Mouse (Mus musculus): ENCODE measurements around the gene Smarce1. TPM values are rescaled to one million over a fixed set of nuclear protein-coding genes. Genes with fewer than 3 reads are reported as not detected.
A peak's percentile ranks its signal among the peaks of the same experiment; 100 is the strongest.

Gene Smarce1
- total and polyA plus RNA-seq, 3 experiments: 243 to 277 TPM; not detected in 1

- no peak for DNase-seq (ENCODE audit: low read depth, low spot score)
- Histone ChIP-seq H3K4me3 (ENCODE audit: control insufficient read depth in 1 of 2, insufficient read depth in 1 of 2, low read depth in 2 of 2, low read length in 2 of 2) (no peak overlapping the region), H3K27me3 (ENCODE audit: control insufficient read depth in 1 of 2, insufficient read depth in 2 of 2, low read length in 2 of 2) (peaks cover 16 to 27% of the 10 kb centered on the region in 2 experiments), H3K27ac (ENCODE audit: control insufficient read depth, low read depth, low read length) (no peak overlapping the region), H3K36me3 (ENCODE audit: control insufficient read depth in 1 of 2, insufficient read depth in 2 of 2, low read length in 2 of 2) (no peaks in the 10 kb centered on the region), H3K9me3 (replicated peaks; ENCODE audit: insufficient read depth, low read length) (no peaks in the 10 kb centered on the region), H3K79me2 (ENCODE audit: control insufficient read depth, insufficient read depth, low read length, poor library complexity) (no peaks in the 10 kb centered on the region), H3K4me1 (ENCODE audit: control insufficient read depth in 1 of 2, insufficient read depth in 2 of 2, low read length in 2 of 2) (no peaks in the 10 kb centered on the region), H3K9ac (ENCODE audit: control insufficient read depth, low read depth, low read length, poor library complexity, severe bottlenecking) (no peak overlapping the region)
- no peak for TF ChIP-seq ZKSCAN1 (IDR thresholded peaks at IDR 0.05; ENCODE audit: low read depth, low read length)
- no peak for TF ChIP-seq MAX (IDR thresholded peaks at IDR 0.05; ENCODE audit: low read length)
- no peak for TF ChIP-seq TBP (IDR thresholded peaks at IDR 0.05; ENCODE audit: low read depth, low read length)
- TF ChIP-seq HCFC1 (IDR thresholded peaks at IDR 0.05; ENCODE audit: low read depth, low read length): no peak
- TF ChIP-seq POLR2AphosphoS2 (IDR thresholded peaks at IDR 0.05; ENCODE audit: low read length): no peak
- no peak for TF ChIP-seq USF2 (IDR thresholded peaks at IDR 0.05; ENCODE audit: borderline replicate concordance in 1 of 2, insufficient read depth in 1 of 2, low read depth in 1 of 2, low read length in 2 of 2)
- TF ChIP-seq MXI1 (IDR thresholded peaks at IDR 0.05; ENCODE audit: low read depth, low read length): no peak
- no peak for TF ChIP-seq UBTF (IDR thresholded peaks at IDR 0.05; ENCODE audit: borderline replicate concordance, insufficient read depth, low read depth, low read length)
- TF ChIP-seq SIN3A (IDR thresholded peaks at IDR 0.05; ENCODE audit: low read length): no peak
- no peak for TF ChIP-seq MAZ (IDR thresholded peaks at IDR 0.05; ENCODE audit: low read depth, low read length)
Measured at GRCm38 (mm10) chr11:99265220-99265619, 34.4 kb upstream of the Smarce1 start.

DNA sequence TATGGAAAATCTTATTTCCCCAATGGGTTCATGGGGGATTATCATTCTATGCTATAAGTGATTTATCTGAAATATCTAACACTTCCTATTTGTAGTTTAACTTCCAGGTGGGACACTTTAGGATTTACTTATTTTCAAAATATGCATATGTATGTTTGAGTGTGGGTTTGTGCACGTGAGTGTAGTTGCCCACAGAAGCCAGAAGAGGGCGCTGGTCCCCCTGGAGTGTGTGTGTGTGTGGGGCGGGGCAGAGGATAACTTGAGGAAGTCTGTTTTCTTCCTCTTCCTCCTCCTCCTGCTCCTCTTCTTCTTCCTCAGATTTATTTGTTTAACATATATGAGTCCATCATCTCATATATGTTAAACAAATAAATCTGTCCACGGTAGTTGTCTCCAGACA, 25.4 kb upstream of the Smarce1 start:
- Histone ChIP-seq H3K4me3 (ENCODE audit: control insufficient read depth in 1 of 2, insufficient read depth in 1 of 2, low read depth in 2 of 2, low read length in 2 of 2) (no peak overlapping the region), H3K36me3 (ENCODE audit: control insufficient read depth in 1 of 2, insufficient read depth in 2 of 2, low read length in 2 of 2) (no peaks in the 10 kb centered on the region), H3K4me1 (ENCODE audit: control insufficient read depth in 1 of 2, insufficient read depth in 2 of 2, low read length in 2 of 2) (no peaks in the 10 kb centered on the region), H3K27ac (ENCODE audit: control insufficient read depth, low read depth, low read length) (no peak overlapping the region), H3K27me3 (ENCODE audit: control insufficient read depth in 1 of 2, insufficient read depth in 2 of 2, low read length in 2 of 2) (no peaks in the 10 kb centered on the region), H3K9ac (ENCODE audit: control insufficient read depth, low read depth, low read length, poor library complexity, severe bottlenecking) (no peak overlapping the region), H3K9me3 (replicated peaks; ENCODE audit: insufficient read depth, low read length) (no peaks in the 10 kb centered on the region), H3K79me2 (ENCODE audit: control insufficient read depth, insufficient read depth, low read length, poor library complexity) (no peaks in the 10 kb centered on the region)
- TF ChIP-seq GABPA (IDR thresholded peaks at IDR 0.05; ENCODE audit: low read depth, low read length): no peak
- no peak; the same call in 1 of the 2 replicates for TF ChIP-seq RAD21 (IDR thresholded peaks at IDR 0.05; ENCODE audit: low read depth, low read length)
- TF ChIP-seq MAX (IDR thresholded peaks at IDR 0.05; ENCODE audit: low read length): no peak
- no peak for TF ChIP-seq NELFE (IDR thresholded peaks at IDR 0.05; ENCODE audit: low read depth, low read length)
- no peak for TF ChIP-seq UBTF (IDR thresholded peaks at IDR 0.05; ENCODE audit: borderline replicate concordance, insufficient read depth, low read depth, low read length)
- TF ChIP-seq MYC (IDR thresholded peaks at IDR 0.05; ENCODE audit: low read depth, low read length): no peak
- TF ChIP-seq BHLHE40 (IDR thresholded peaks at IDR 0.05; ENCODE audit: borderline replicate concordance, low read depth, low read length): peak; percentile 51; the same call in 1 of the 2 replicates
- TF ChIP-seq KAT2A (conservative IDR thresholded peaks at IDR 0.05; ENCODE audit: low read depth, low read length): no peak
- peak; percentile 38 to 57 (median 44) for TF ChIP-seq CTCF (IDR thresholded peaks at IDR 0.05 in 2 of 3, conservative IDR thresholded peaks at IDR 0.05 in 1 of 3; ENCODE audit: control insufficient read depth in 1 of 3, insufficient read depth in 1 of 3, low read depth in 2 of 3, low read length in 3 of 3, poor library complexity in 1 of 3, severe bottlenecking in 1 of 3)
- TF ChIP-seq SIN3A (IDR thresholded peaks at IDR 0.05; ENCODE audit: low read length): no peak
- DNase-seq (ENCODE audit: low read depth, low spot score): peak; percentile 27

All from MEL (cell line).